In the genomic region with DNA sequence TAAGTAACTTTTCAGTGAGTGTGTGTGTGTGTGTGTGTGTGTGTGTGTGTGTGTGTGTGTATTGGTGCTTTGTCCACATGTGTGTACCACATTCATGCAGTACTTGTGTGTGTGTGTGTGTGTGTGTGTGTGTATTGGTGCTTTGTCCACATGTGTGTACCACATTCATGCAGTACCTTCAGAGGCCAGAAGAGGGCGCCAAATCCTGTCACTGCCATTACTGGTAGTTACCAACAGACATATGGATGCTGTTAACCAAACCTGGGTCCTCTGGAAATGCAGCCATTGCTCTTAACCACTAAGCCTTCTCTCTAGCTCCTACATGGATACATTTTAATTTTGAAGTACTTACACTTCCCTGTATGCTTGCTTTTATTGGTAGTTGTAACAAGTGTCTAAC, we compare ENCODE assay signal across 7 mouse cellular contexts. TPM values are rescaled to one million over a fixed set of nuclear protein-coding genes. Genes with fewer than 3 reads are reported as not detected.
DNase-seq lines count a peak whose midpoint lies in the region; ATAC-seq and TF ChIP-seq lines count a peak whose summit lies in the region.
"Not testable (repeated sequence)": the region's sequence is repeated elsewhere in the genome, so short reads cannot be mapped to it uniquely, and the experiment has no call there.

No protein-coding gene starts in this region.

- not testable (repeated sequence) for H3K27ac ChIP-seq in layer of hippocampus, adult 2 months

- H3K27me3 ChIP-seq in E14TG2a.4 (ENCODE audit: insufficient read depth, low read length) = not testable (repeated sequence)

- peak; percentile 39 for DNase-seq in adrenal gland, postnatal 25 days
- DNase-seq in heart, postnatal 36 days = peak; percentile 45 to 73
- DNase-seq in layer of hippocampus, adult 2 months (ENCODE audit: low spot score in 2 of 2) = not testable (repeated sequence)
- peak; percentile 72 for DNase-seq in lung, postnatal 36 days
- DNase-seq in spleen, postnatal 14 days (ENCODE audit: low spot score in 2 of 2) = peak; percentile 31 to 58

- H3K9me3 ChIP-seq in E14TG2a.4 (ENCODE audit: low read length) = not testable (repeated sequence)

- peak; percentile 73 for ATAC-seq in erythroblast, adult 5-6 weeks (replicated peaks; ENCODE audit: low FRiP score, poor library complexity, severe bottlenecking)

- peak; percentile 62 for TF ChIP-seq CTCF in E14TG2a.4 (conservative IDR thresholded peaks at IDR 0.05; ENCODE audit: low read length)
- peak; percentile 65 for TF ChIP-seq CTCF in layer of hippocampus, adult 2 months (conservative IDR thresholded peaks at IDR 0.05)

- peaks cover 19% of the 10 kb centered on the region for H3K36me3 ChIP-seq in E14TG2a.4 (ENCODE audit: insufficient read depth, low read length)

- not testable (repeated sequence) for H3K4me3 ChIP-seq in E14TG2a.4 (replicated peaks; ENCODE audit: low read length); layer of hippocampus, adult 2 months

- H3K4me1 ChIP-seq in E14TG2a.4 (replicated peaks; ENCODE audit: low read depth, low read length) = peaks cover 33% of the 10 kb centered on the region

- intact Hi-C loops in heart, postnatal 36 days (cut with DNase I) = loop anchor here (2.0 kb wide), 1 partner anchor 69 kb away; no protein-coding TSS in a partner anchor

RNA-seq across cellular contexts. Expression of a gene that starts 9.8 kb away (rescaled TPM):
- total RNA-seq in adrenal gland, postnatal 25 days (2021) = 36.6 and 37.4 TPM in 2 replicates
- 92.8 and 102 TPM in 2 replicates for total RNA-seq in erythroblast, adult 5-6 weeks (2015; ENCODE audit: low replicate concordance)
- 62.2 and 70.7 TPM in 2 replicates for total RNA-seq in erythroblast, adult 5-6 weeks (2017; ENCODE audit: low replicate concordance)
- total RNA-seq in heart, postnatal 36 days (2021) = 10 to 100 TPM; 49.5 to 58.9 TPM
- total RNA-seq in layer of hippocampus, adult 2 months (2021) = 10 to 100 TPM; 17.9 to 21.6 TPM

RNA-seq across cellular contexts. Expression of a gene that starts 20.3 kb away (rescaled TPM):
- not detected in 2 replicates for total RNA-seq in adrenal gland, postnatal 25 days (2021)
- 3.5 TPM in 1 of 2 replicates, not detected in the other for total RNA-seq in erythroblast, adult 5-6 weeks (2015; ENCODE audit: low replicate concordance)
- 0.28 and 1.4 TPM in 2 replicates for total RNA-seq in erythroblast, adult 5-6 weeks (2017; ENCODE audit: low replicate concordance)
- total RNA-seq in heart, postnatal 36 days (2021) = not detected
- not detected for total RNA-seq in layer of hippocampus, adult 2 months (2021)
